Mouse (Mus musculus): ENCODE measurements around the gene 1700034J05Rik. TPM values are rescaled to one million over a fixed set of nuclear protein-coding genes. Genes with fewer than 3 reads are reported as not detected.

The 1700034J05Rik gene
- polyA plus RNA-seq, 1 experiment from 2014 or later, result 0.12 TPM

- Histone ChIP-seq H3K36me3 (replicated peaks; ENCODE audit: control insufficient read depth, insufficient read depth) (no peaks in the 10 kb centered on the region), H3K9me3 (ENCODE audit: control insufficient read depth, low read length) (no peaks in the 10 kb centered on the region), H3K9ac (no peak overlapping the region), H3K4me3 (replicated peaks; ENCODE audit: low read length) (no peak overlapping the region), H3K27me3 (ENCODE audit: control insufficient read depth, insufficient read depth, low read length) (no peaks in the 10 kb centered on the region), H3K4me1 (replicated peaks; ENCODE audit: control insufficient read depth, insufficient read depth, low read length) (no peaks in the 10 kb centered on the region), H3K4me2 (replicated peaks) (no peak overlapping the region), H3K27ac (no peak overlapping the region)
- 84% methylated on average over 3 of the region's 3 CpGs for WGBS
- DNase-seq (ENCODE audit: low spot score) (no peak), ATAC-seq (ENCODE audit: low FRiP score) (no peak)
Measured at GRCm38 (mm10) chr6:146906000-146906786, 48.0 kb downstream of the 1700034J05Rik start.

GRCm38 (mm10) chr6:146904707-146905106 lies 49.5 kb downstream of the 1700034J05Rik start:
- H3K4me3 ChIP-seq (replicated peaks; ENCODE audit: low read length), result no peak overlapping the region
- no peaks in the 10 kb centered on the region for H3K9me3 ChIP-seq (ENCODE audit: control insufficient read depth, low read length)
- no peak overlapping the region for H3K9ac ChIP-seq
- DNase-seq (ENCODE audit: low spot score) (no peak), ATAC-seq (ENCODE audit: low FRiP score) (no peak)
- WGBS, result 87% methylated on average over 3 of the region's 3 CpGs
- H3K27me3 ChIP-seq (ENCODE audit: control insufficient read depth, insufficient read depth, low read length), result no peaks in the 10 kb centered on the region
- H3K36me3 ChIP-seq (replicated peaks; ENCODE audit: control insufficient read depth, insufficient read depth), result no peaks in the 10 kb centered on the region
- no peak overlapping the region for H3K4me2 ChIP-seq (replicated peaks)
- no peaks in the 10 kb centered on the region for H3K4me1 ChIP-seq (replicated peaks; ENCODE audit: control insufficient read depth, insufficient read depth, low read length)
- no peak overlapping the region for H3K27ac ChIP-seq

- Histone ChIP-seq H3K27me3 (ENCODE audit: control insufficient read depth, insufficient read depth, low read length) (no peaks in the 10 kb centered on the region), H3K4me2 (replicated peaks) (no peak overlapping the region), H3K9ac (no peak overlapping the region), H3K4me3 (replicated peaks; ENCODE audit: low read length) (no peak overlapping the region), H3K9me3 (ENCODE audit: control insufficient read depth, low read length) (no peaks in the 10 kb centered on the region), H3K36me3 (replicated peaks; ENCODE audit: control insufficient read depth, insufficient read depth) (no peaks in the 10 kb centered on the region), H3K27ac (no peak overlapping the region), H3K4me1 (replicated peaks; ENCODE audit: control insufficient read depth, insufficient read depth, low read length) (no peaks in the 10 kb centered on the region)
- WGBS, result 82% methylated on average over 2 of the region's 2 CpGs
- DNase-seq (ENCODE audit: low spot score) (no peak), ATAC-seq (ENCODE audit: low FRiP score) (no peak)
Measured at GRCm38 (mm10) chr6:146903632-146904031, 50.6 kb downstream of the 1700034J05Rik start.

GRCm38 (mm10) chr6:146901929-146902328 lies 52.3 kb downstream of the 1700034J05Rik start:
- H3K27ac ChIP-seq, result no peak overlapping the region
- no peaks in the 10 kb centered on the region for H3K36me3 ChIP-seq (replicated peaks; ENCODE audit: control insufficient read depth, insufficient read depth)
- H3K27me3 ChIP-seq (ENCODE audit: control insufficient read depth, insufficient read depth, low read length), result no peaks in the 10 kb centered on the region
- no peak overlapping the region for H3K4me3 ChIP-seq (replicated peaks; ENCODE audit: low read length)
- DNase-seq (ENCODE audit: low spot score), result no peak
- no peak overlapping the region for H3K9ac ChIP-seq
- H3K4me1 ChIP-seq (replicated peaks; ENCODE audit: control insufficient read depth, insufficient read depth, low read length), result no peaks in the 10 kb centered on the region
- H3K4me2 ChIP-seq (replicated peaks), result no peak overlapping the region
- no peak for ATAC-seq (ENCODE audit: low FRiP score)
- no peaks in the 10 kb centered on the region for H3K9me3 ChIP-seq (ENCODE audit: control insufficient read depth, low read length)
- WGBS, result 92% methylated on average over 4 of the region's 4 CpGs

Other genes with a start within 250 kb of the 1700034J05Rik start
- 15.6 and 15.9 TPM in 2 replicates for gene Stk38l, start 229.4 kb downstream of the 1700034J05Rik start, polyA plus RNA-seq (2014; fragmentation: Nextera tagmentation; extraction: Ambion mirVana)
- gene Arntl2, start 158.4 kb downstream of the 1700034J05Rik start, polyA plus RNA-seq (2014; fragmentation: Nextera tagmentation; extraction: Ambion mirVana), result 2.5 TPM in 2 replicates
- not detected in 2 replicates for gene Smco2, start 104.3 kb downstream of the 1700034J05Rik start, polyA plus RNA-seq (2014; fragmentation: Nextera tagmentation; extraction: Ambion mirVana)
- gene Ppfibp1, start 65.9 kb downstream of the 1700034J05Rik start, polyA plus RNA-seq (2014; fragmentation: Nextera tagmentation; extraction: Ambion mirVana), result 16.0 and 17.3 TPM in 2 replicates
- gene Rep15, start 78.2 kb upstream of the 1700034J05Rik start, polyA plus RNA-seq (2014; fragmentation: Nextera tagmentation; extraction: Ambion mirVana), result 0.50 and 0.65 TPM in 2 replicates
- gene Mrps35, start 88.3 kb upstream of the 1700034J05Rik start, polyA plus RNA-seq (2014; fragmentation: Nextera tagmentation; extraction: Ambion mirVana), result 76.8 and 78.3 TPM in 2 replicates
- gene Mansc4, start 132.6 kb upstream of the 1700034J05Rik start, polyA plus RNA-seq (2014; fragmentation: Nextera tagmentation; extraction: Ambion mirVana), result 0.43 and 1.4 TPM in 2 replicates
- gene Klhl42, start 137.0 kb upstream of the 1700034J05Rik start, polyA plus RNA-seq (2014; fragmentation: Nextera tagmentation; extraction: Ambion mirVana), result 11.0 and 12.4 TPM in 2 replicates